Mouse (Mus musculus): Measurements from ENCODE around the gene 5730409E04Rik.

- TF ChIP-seq EP300 (IDR thresholded peaks at IDR 0.05; ENCODE audit: low read depth) (no peak), CTCF (IDR thresholded peaks at IDR 0.05; ENCODE audit: low read depth) (no peak)
These were observed 26.7 kb downstream of the 5730409E04Rik start for GRCm38 (mm10) chr4:126636330-126636729.

All from heart, postnatal 0 days (tissue).